Mouse (Mus musculus) limb, embryonic 13.5 days (tissue): ENCODE results near the gene E030018B13Rik. TPM values are rescaled to one million over a fixed set of nuclear protein-coding genes. Genes with fewer than 3 reads are reported as not detected.

Source experiments
- ATAC-seq: fragments of 200-750 bp; cut with Nextera tagmentation; 2 replicates; pipeline ENCODE4 v1.8.0; 2017; ENCODE audit warnings: low read depth, moderate number of reproducible peaks, moderate TSS enrichment; ENCODE audit not compliant: low FRiP score
- H3K27ac ChIP-seq: fragments of 300-500 bp; sonication (generic); 2 replicates; pipeline ENCODE4 v1.5.1; 2015; ENCODE audit warnings: inconsistent platforms, mild to moderate bottlenecking, moderate library complexity
- H3K27me3 ChIP-seq: fragments of 300-500 bp; sonication (generic); 2 replicates; pipeline ENCODE4 v1.6.1; 2015; ENCODE audit warnings: mild to moderate bottlenecking, inconsistent platforms
- H3K36me3 ChIP-seq: fragments of 300-500 bp; sonication (generic); 2 replicates; pipeline ENCODE4 v1.6.1; 2015; ENCODE audit warnings: inconsistent platforms, mild to moderate bottlenecking, moderate library complexity
- H3K4me1 ChIP-seq: fragments of 300-500 bp; sonication (generic); 2 replicates; pipeline ENCODE4 v1.6.1; 2015; ENCODE audit warnings: inconsistent platforms
- H3K4me2 ChIP-seq: fragments of 300-500 bp; sonication (generic); replicated peaks from 2 replicates; pipeline ENCODE4 v1.6.1; 2015; ENCODE audit warnings: inconsistent platforms, mild to moderate bottlenecking, moderate library complexity
- H3K4me3 ChIP-seq: fragments of 300-500 bp; sonication (generic); 2 replicates; pipeline ENCODE4 v1.5.1; 2015; ENCODE audit warnings: moderate library complexity, mild to moderate bottlenecking, inconsistent platforms
- H3K9ac ChIP-seq: fragments of 300-500 bp; sonication (generic); 2 replicates; pipeline ENCODE4 v1.6.1; 2015; ENCODE audit warnings: mild to moderate bottlenecking, inconsistent platforms
- H3K9me3 ChIP-seq: fragments of 300-500 bp; sonication (generic); 2 replicates; pipeline ENCODE4 v1.6.1; 2016; ENCODE audit warnings: inconsistent platforms
- WGBS: fragments of 180-500 bp; shearing (Covaris S2); methylation state at CpG from one replicate; pipeline ENCODE4 v1.1.7; 2015; 5-methylcytosine and 5-hydroxymethylcytosine counted together
- polyA plus RNA-seq: library from polyadenylated mRNA; unstranded; fragments of >200 nt; fragmentation: Nextera tagmentation; extraction: Ambion mirVana; gene quantifications from 2 replicates; pipeline ENCODE4 v1.2.1, GENCODE M21; 2015

The E030018B13Rik gene
- polyA plus RNA-seq, 1 experiment from 2014 or later: 0.14 TPM

- 0 out of 2 replicates have a peak, but pooled peaks cover 3% of the 10 kb centered on the region for H3K4me1 ChIP-seq
- no peak overlapping the region for H3K4me2 ChIP-seq
- no peak for ATAC-seq
- no peaks in the 10 kb centered on the region for H3K27me3 ChIP-seq
- no peaks in the 10 kb centered on the region for H3K9me3 ChIP-seq
- H3K9ac ChIP-seq: no peak overlapping the region
- 69% methylated on average over 6 of the region's 6 CpGs for WGBS
- peaks cover 11% of the 10 kb centered on the region for H3K36me3 ChIP-seq
- H3K27ac ChIP-seq: no peak overlapping the region
- H3K4me3 ChIP-seq: no peak overlapping the region
Observed at GRCm38 (mm10) chr7:63888674-63889073, 28.0 kb upstream of the E030018B13Rik start.

GRCm38 (mm10) chr7:63889116-63889975 is 27.3 kb upstream of the E030018B13Rik start:
- no peak overlapping the region for H3K27ac ChIP-seq
- 0 out of 2 replicates have a peak, but pooled peaks cover 3% of the 10 kb centered on the region for H3K4me1 ChIP-seq
- H3K27me3 ChIP-seq: no peaks in the 10 kb centered on the region
- H3K9ac ChIP-seq: no peak overlapping the region
- WGBS: 80% methylated on average over 9 of the region's 9 CpGs
- no peak overlapping the region for H3K4me2 ChIP-seq
- peaks cover 11% of the 10 kb centered on the region for H3K36me3 ChIP-seq
- H3K9me3 ChIP-seq: no peaks in the 10 kb centered on the region
- H3K4me3 ChIP-seq: no peak overlapping the region
- no peak for ATAC-seq

GRCm38 (mm10) chr7:63891488-63892075 is 25.1 kb upstream of the E030018B13Rik start:
- Histone ChIP-seq H3K9ac (no peak overlapping the region), H3K36me3 (peaks cover 11% of the 10 kb centered on the region), H3K4me3 (no peak overlapping the region), H3K4me2 (no peak overlapping the region), H3K9me3 (no peaks in the 10 kb centered on the region), H3K27me3 (no peaks in the 10 kb centered on the region), H3K4me1 (peaks cover 10% of the 10 kb centered on the region), H3K27ac (no peak overlapping the region)
- 75% methylated on average over 43 of the region's 43 CpGs for WGBS
- no peak for ATAC-seq

GRCm38 (mm10) chr7:63893201-63893600 is 23.5 kb upstream of the E030018B13Rik start:
- Histone ChIP-seq H3K27me3 (no peaks in the 10 kb centered on the region), H3K9me3 (no peaks in the 10 kb centered on the region), H3K9ac (no peak overlapping the region), H3K4me1 (peaks cover 26% of the 10 kb centered on the region), H3K4me3 (no peak overlapping the region), H3K36me3 (peaks cover 11% of the 10 kb centered on the region), H3K4me2 (no peak overlapping the region), H3K27ac (no peak overlapping the region)
- ATAC-seq: no peak
- WGBS: 82% methylated on average over 5 of the region's 5 CpGs

- 37% methylated on average over 4 of the region's 4 CpGs for WGBS
- Histone ChIP-seq H3K36me3 (peaks cover 11% of the 10 kb centered on the region), H3K4me1 (peaks cover 27% of the 10 kb centered on the region), H3K4me3 (no peak overlapping the region), H3K27me3 (no peaks in the 10 kb centered on the region), H3K9me3 (no peaks in the 10 kb centered on the region), H3K27ac (no peak overlapping the region), H3K4me2 (no peak overlapping the region), H3K9ac (no peak overlapping the region)
- no peak for ATAC-seq
Observed at GRCm38 (mm10) chr7:63893729-63894128, 22.9 kb upstream of the E030018B13Rik start.

- WGBS: 80% methylated on average over 4 of the region's 4 CpGs
- H3K27ac ChIP-seq: no peak overlapping the region
- H3K9ac ChIP-seq: no peak overlapping the region
- no peak overlapping the region for H3K4me3 ChIP-seq
- peaks cover 24% of the 10 kb centered on the region for H3K4me1 ChIP-seq
- peaks cover 11% of the 10 kb centered on the region for H3K36me3 ChIP-seq
- no peak overlapping the region for H3K4me2 ChIP-seq
- H3K27me3 ChIP-seq: no peaks in the 10 kb centered on the region
- H3K9me3 ChIP-seq: no peaks in the 10 kb centered on the region
- ATAC-seq: no peak
Observed at GRCm38 (mm10) chr7:63894662-63895061, 22.0 kb upstream of the E030018B13Rik start.

- H3K27me3 ChIP-seq: no peaks in the 10 kb centered on the region
- peaks cover 26% of the 10 kb centered on the region for H3K4me1 ChIP-seq
- no peak overlapping the region for H3K27ac ChIP-seq
- no peak overlapping the region for H3K4me3 ChIP-seq
- no peak overlapping the region for H3K4me2 ChIP-seq
- H3K36me3 ChIP-seq: peaks cover 7% of the 10 kb centered on the region
- ATAC-seq: no peak
- 92% methylated on average over 3 of the region's 3 CpGs for WGBS
- no peak overlapping the region for H3K9ac ChIP-seq
- H3K9me3 ChIP-seq: no peaks in the 10 kb centered on the region
Observed at GRCm38 (mm10) chr7:63895223-63895622, 21.4 kb upstream of the E030018B13Rik start.

GRCm38 (mm10) chr7:63896276-63896967 is 20.2 kb upstream of the E030018B13Rik start:
- H3K4me3 ChIP-seq: peak overlapping the region; percentile 40
- no peaks in the 10 kb centered on the region for H3K9me3 ChIP-seq
- no peak for ATAC-seq
- WGBS: 17% methylated on average over 16 of the region's 17 CpGs
- H3K27me3 ChIP-seq: no peaks in the 10 kb centered on the region
- no peak overlapping the region for H3K27ac ChIP-seq
- no peaks in the 10 kb centered on the region; the same call in 1 of the 2 replicates for H3K36me3 ChIP-seq
- H3K9ac ChIP-seq: peak overlapping the region; percentile 59
- peak overlapping the region; percentile 81 for H3K4me2 ChIP-seq
- peaks cover 32% of the 10 kb centered on the region for H3K4me1 ChIP-seq

GRCm38 (mm10) chr7:63896968-63897468 is 19.6 kb upstream of the E030018B13Rik start:
- Histone ChIP-seq H3K9ac (peak overlapping the region; percentile 59), H3K36me3 (no peaks in the 10 kb centered on the region), H3K4me1 (peaks cover 38% of the 10 kb centered on the region), H3K27ac (peak overlapping the region; percentile 7; the same call in 1 of the 2 replicates), H3K4me3 (peak overlapping the region; percentile 40), H3K4me2 (peak overlapping the region; percentile 81), H3K9me3 (no peaks in the 10 kb centered on the region), H3K27me3 (no peaks in the 10 kb centered on the region)
- WGBS: under 1% methylated on average over 22 of the region's 22 CpGs
- peak; percentile 81 for ATAC-seq

- no peak for ATAC-seq
- H3K27ac ChIP-seq: no peak overlapping the region
- peak overlapping the region; percentile 81 for H3K4me2 ChIP-seq
- H3K4me3 ChIP-seq: no peak overlapping the region
- no peaks in the 10 kb centered on the region for H3K27me3 ChIP-seq
- H3K4me1 ChIP-seq: peaks cover 40% of the 10 kb centered on the region
- H3K9me3 ChIP-seq: no peaks in the 10 kb centered on the region
- no peaks in the 10 kb centered on the region for H3K36me3 ChIP-seq
- peak overlapping the region; percentile 59; the same call in 1 of the 2 replicates for H3K9ac ChIP-seq
- 49% methylated on average over 3 of the region's 3 CpGs for WGBS
Observed at GRCm38 (mm10) chr7:63897655-63898054, 19.0 kb upstream of the E030018B13Rik start.

- no peaks in the 10 kb centered on the region for H3K27me3 ChIP-seq
- H3K4me1 ChIP-seq: peaks cover 45% of the 10 kb centered on the region
- H3K36me3 ChIP-seq: no peaks in the 10 kb centered on the region
- H3K9me3 ChIP-seq: no peaks in the 10 kb centered on the region
- no peak for ATAC-seq
- no peak overlapping the region for H3K9ac ChIP-seq
- no peak overlapping the region for H3K27ac ChIP-seq
- H3K4me3 ChIP-seq: no peak overlapping the region
- H3K4me2 ChIP-seq: no peak overlapping the region
- WGBS: 92% methylated on average over 6 of the region's 6 CpGs
Observed at GRCm38 (mm10) chr7:63898201-63898600, 18.5 kb upstream of the E030018B13Rik start.

- Histone ChIP-seq H3K4me3 (no peak overlapping the region), H3K4me2 (no peak overlapping the region), H3K27ac (no peak overlapping the region), H3K36me3 (no peaks in the 10 kb centered on the region), H3K9me3 (no peaks in the 10 kb centered on the region), H3K27me3 (no peaks in the 10 kb centered on the region), H3K4me1 (peaks cover 55% of the 10 kb centered on the region), H3K9ac (no peak overlapping the region)
- 76% methylated on average over 8 of the region's 8 CpGs for WGBS
- ATAC-seq: no peak
Observed at GRCm38 (mm10) chr7:63899925-63900324, 16.7 kb upstream of the E030018B13Rik start.
